Mouse (Mus musculus) heart, adult 9 months (tissue): Measurements from ENCODE around the gene Prkaca.
"Not testable (repeated sequence)": the region's sequence is repeated elsewhere in the genome, so short reads cannot be mapped to it uniquely, and the experiment has no call there.

Experiments
- DNase-seq, 2 experiments: peaks; one replicate each; pipeline ENCODE4 v3.0.0; 2022; ENCODE audit warnings: low spot score in 2 of 2

The Prkaca gene

DNA sequence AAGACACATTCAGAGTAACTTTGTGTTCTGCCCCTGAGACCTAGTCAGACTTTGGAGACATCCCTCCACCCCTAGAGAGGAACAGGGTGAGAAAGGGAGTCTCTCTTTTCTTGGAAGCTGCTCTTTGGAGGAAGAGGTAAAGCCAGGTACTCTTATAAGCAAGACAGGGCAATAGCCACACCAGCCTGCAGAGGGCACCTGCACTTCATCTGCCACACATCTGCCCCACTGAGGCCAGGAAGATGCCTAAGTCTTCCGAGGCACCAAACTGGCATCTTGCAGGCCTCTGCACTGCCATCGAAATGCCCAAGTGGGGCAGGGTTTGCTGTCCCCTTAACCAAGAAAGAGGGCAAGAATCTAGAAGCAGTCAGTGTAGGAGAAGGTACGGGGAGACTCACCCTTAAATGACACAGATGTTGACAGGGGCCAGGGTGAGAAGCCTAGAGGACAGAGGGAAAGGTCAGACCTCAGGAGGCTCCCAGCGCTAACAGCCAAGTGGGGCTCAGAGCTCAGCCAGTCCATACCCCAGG, 3.4 kb downstream of the Prkaca start:
- DNase-seq, result no peak

GRCm38 (mm10) chr8:83976779-83977350, 4.1 kb downstream of the Prkaca start:
- DNase-seq, result no peak

GRCm38 (mm10) chr8:83977646-83978045, 4.9 kb downstream of the Prkaca start:
- DNase-seq, result peak in 1 of 2 experiments; percentile 43

DNA sequence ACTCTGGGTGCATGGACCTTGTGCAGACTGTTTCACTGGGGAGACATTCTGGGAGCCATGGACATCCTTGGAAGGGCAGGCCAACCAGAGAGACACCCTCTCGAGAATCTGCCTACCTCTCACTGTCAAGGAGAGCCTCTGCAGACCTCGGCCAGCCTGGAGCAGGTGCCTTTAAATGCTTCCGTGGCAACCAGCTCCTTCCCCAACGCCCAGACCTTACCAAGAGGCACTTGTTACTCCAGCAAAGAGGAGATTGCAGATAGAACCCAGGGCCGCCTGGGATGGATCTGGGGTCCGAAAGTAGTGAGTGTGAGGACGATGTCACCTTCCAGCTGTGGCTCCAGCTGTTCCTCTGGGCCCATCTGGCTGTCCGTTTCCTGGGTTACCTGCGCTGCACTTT, 5.4 kb downstream of the Prkaca start:
- no peak for DNase-seq

DNA sequence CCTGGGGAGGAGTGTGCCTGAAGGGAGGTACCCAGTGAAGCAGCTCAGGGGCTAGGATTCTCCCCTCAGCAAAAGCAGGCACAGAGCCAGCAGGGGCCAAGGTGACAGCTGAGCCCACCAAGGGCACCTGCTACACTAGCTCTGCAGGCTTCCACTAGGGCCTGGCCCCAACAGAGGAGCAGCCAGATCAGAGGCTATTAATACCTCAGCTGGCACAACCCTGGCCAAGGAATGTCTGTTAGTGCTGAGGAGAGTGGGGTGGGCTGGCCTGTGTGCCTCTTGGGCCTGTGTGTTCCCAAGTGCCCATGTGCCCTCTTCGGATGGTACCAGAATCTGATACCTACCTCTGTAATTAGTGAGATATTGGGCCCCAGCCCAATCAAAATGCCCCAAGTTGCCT, 7.5 kb downstream of the Prkaca start:
- DNase-seq, result peak; percentile 76 to 77

GRCm38 (mm10) chr8:83980845-83981244, 8.1 kb downstream of the Prkaca start:
- peak; percentile 75 to 83 for DNase-seq

DNA sequence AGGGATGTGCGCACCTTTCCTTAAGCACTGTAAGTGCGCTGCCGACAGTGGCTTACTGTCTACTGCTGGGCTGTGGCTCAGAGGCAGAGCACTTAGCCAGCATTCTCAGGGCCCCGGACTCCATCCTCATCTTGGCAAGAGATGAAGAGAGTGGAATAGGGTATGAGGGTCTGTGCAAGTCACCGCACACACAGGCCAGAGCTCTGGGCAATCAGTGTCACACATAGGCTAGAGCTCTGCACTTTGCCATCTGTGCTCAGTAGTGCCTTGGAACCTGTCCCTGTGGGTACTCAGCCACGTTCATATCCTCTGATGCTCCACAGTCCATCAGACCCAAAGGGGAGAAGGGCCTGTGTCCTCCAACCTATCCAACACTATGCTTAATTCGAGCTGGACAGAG, 8.7 kb downstream of the Prkaca start:
- no peak for DNase-seq

GRCm38 (mm10) chr8:83982449-83982848, 9.7 kb downstream of the Prkaca start:
- DNase-seq, result no peak

DNA sequence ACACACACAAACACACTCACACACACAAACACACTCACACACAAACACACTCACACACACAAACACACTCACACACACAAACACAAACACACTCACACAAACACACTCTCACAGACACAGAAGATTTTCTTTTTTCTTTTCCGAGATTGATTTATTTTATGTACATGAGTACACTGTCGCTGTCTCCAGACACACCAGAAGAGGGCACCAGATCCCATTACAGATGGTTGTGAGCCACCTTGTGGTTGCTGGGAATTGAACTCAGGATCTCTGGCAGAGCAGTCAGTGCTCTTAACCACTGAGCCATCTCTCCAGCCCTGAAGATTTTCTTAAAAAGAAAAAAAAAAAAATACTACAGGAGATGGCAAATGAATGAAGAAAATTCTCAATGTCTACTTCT, 10.4 kb downstream of the Prkaca start:
- not testable (repeated sequence) for DNase-seq

- no peak for DNase-seq
Measured at GRCm38 (mm10) chr8:83989243-83989642, 16.4 kb downstream of the Prkaca start.

DNA sequence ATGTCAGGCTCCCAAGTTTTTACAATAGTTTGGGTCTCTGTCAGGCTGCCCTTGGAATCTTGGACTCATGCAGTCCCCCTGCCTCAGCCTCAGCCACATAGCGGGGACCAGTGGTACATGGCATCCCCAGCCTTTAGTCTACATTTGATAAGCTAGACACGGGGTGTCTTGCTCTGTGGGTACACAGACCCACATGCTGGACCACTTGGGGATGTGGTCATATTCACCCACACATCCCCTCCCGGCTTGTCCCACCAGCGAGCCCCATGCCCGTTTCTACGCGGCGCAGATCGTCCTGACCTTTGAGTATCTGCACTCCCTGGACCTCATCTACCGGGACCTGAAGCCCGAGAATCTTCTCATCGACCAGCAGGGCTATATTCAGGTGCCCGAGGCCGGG, 17.4 kb downstream of the Prkaca start:
- no peak for DNase-seq

- no peak for DNase-seq
Measured at GRCm38 (mm10) chr8:83992488-83992887, 19.7 kb downstream of the Prkaca start.

DNA sequence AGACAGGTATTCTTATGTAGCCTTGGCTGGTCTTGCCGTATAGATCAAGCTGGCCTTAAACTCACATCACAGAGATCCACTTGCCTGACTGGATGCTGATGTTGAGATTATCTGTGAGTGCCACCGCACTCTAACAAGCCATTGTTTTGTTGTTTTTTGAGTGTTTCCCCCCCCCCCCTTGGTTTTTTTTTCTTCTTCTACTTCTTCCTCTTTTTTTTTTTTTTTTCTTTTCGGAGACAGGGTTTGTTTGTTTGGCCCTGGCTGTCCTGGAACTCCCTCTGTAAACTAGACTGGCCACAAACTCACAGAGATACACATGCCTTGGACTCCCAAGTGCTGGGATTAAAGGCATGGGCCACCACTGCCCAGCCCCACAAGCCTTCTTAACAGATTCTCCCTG, 21.2 kb downstream of the Prkaca start:
- DNase-seq, result no peak

DNA sequence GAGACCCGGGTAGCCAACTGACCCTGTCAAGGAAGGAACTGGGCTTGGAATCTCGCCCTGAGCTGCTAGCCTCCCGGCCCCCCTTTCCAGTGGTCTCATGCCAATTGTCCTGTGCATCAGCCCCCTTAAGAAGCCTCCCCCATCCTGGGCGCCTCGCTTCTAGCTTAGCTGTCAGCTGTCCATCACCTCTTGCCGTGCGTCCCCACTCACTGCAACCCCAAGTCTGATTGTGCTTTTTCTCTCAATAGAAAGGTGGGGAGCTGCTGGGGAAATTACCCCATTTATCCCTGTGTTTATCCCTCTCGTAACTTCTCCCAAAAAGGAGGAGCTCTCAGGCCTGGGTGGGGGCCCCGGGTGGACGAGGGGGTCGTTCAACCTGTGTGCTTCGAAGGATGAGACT, 23.2 kb downstream of the Prkaca start:
- DNase-seq, result no peak

DNA sequence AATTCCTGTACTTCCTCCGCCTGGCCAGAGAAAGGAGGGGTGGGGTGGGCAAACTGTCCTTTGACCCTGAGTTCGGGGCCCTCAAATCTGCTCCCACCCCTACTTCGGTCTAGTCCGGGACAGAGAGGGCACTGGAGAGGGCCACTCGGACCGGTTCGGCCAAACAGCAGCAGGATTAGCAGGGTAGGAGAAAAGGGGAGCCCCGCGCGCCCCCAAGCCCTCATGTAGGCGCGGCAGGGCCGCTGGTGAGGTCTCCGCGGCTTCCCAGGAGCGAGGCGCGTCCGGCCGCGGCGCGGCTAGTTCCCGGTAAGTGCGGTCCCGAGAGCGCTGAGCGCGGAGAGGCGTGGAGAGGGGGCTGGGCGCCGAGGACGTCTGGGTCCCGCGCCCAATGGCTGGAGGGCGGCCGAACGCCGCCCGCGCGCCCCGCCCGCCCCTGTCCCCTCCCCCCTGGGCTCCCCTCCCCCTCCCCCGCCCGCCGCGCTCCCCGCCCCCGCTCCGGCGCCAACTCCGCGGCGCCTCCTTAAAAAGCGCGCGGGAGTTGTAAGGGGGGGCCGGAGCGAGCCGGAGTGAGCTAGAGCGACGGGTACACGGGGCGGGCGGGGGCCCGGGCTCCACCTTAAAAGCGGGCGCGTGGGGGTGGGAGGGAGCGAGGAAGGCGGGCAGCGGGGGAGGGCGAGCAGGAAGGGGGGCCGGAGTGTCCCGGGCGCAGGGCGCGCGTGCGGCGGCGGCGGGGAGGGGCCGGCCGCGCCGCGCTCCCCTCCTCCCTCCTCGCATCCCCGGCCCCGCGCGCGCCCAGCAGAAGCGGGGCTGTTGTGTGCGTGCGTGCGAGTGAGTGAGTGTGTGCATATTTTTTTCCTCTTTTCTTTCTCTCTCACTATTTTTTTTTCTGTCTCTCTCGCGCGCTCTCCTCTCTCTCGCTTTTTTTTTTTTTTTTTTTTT, 24.0 kb downstream of the Prkaca start:
- DNase-seq, result peak; percentile 89 to 90

GRCm38 (mm10) chr8:83997511-83998141, 24.8 kb downstream of the Prkaca start, which contains the start of gene Samd1:
TSS of gene Samd1 (plus strand) at chr8:83997672.
- DNase-seq, result no peak

GRCm38 (mm10) chr8:83998231-83999056, 25.7 kb downstream of the Prkaca start:
- no peak for DNase-seq

- DNase-seq, result no peak
Measured at GRCm38 (mm10) chr8:83999057-83999705, 26.4 kb downstream of the Prkaca start.

GRCm38 (mm10) chr8:83999825-84000224, 27.0 kb downstream of the Prkaca start:
- no peak for DNase-seq

DNA sequence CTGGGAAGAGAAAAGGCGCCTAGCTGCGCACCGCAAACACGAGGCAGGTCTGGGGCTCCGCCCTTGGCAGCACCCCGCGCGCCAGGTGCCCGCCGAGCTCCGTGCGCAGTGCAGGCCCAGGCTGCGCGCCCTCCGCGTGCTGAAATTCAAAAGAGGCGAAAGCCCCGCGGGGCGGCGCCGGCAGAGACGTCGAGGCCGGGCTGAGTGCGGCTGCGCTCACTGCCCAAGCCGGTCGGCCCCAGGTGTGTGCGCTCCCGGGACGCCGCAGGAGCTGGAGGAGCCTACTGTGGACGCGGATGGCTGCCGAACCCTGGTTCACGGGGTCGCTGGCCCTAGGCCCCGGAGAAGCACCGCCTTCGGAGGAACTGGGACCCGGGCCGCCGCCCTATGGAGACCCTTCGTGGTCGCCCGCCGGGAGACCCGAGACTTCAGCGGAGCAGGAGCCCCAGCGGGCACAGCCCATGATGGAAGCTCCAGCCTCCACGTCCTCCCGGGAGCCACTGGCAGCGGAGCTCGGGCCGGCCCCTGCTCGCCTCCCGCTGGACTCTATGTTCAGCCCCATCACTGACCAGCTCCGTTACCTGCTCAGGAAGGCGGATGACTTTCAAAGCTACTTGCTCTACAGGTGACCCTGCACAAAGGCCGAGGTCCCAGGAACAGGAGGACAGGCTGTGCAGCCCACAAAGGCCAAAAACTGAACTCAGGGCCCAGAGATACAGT, 28.6 kb downstream of the Prkaca start, which contains the start of gene 1700067K01Rik:
Gene 1700067K01Rik, plus strand, starts transcription at position 222 of the 720 bp plus-strand sequence.
- no peak for DNase-seq
